15 mouse cellular contexts compared by ENCODE assay signal in genomic region chr7:45334605-45335004, GRCm38 (mm10). TPM values are rescaled to one million over a fixed set of nuclear protein-coding genes. Genes with fewer than 3 reads are reported as not detected.
DNase-seq lines count a peak whose midpoint lies in the region; ATAC-seq and TF ChIP-seq lines count a peak whose summit lies in the region.
"Had no signal": no experiment of that assay in that cellular context is flagged by ENCODE, and none has a peak within 500 bp of the region (broad histone marks: within the 10 kb centered on the region; RNA-seq: fewer than 3 reads in every experiment).

No protein-coding gene starts in this region.

- TF ChIP-seq EP300 in stomach, postnatal 0 days (optimal IDR thresholded peaks at IDR 0.05): no peak

- DNase-seq in heart, adult 18-20 months: peak; percentile 61 to 77
- no peak for DNase-seq in heart, postnatal 36 days
- no peak for DNase-seq in stomach, postnatal 0 days (ENCODE audit: low spot score)
- DNase-seq in intestine, embryonic 14.5 days (ENCODE audit: low spot score): no peak
- no peak for DNase-seq in layer of hippocampus, adult 9-10 months (ENCODE audit: low spot score)
- DNase-seq in cerebellum, postnatal 10 days: no peak
- no peak for DNase-seq in thymus, postnatal 4 days
- DNase-seq: adrenal gland, postnatal 14 days; B cell, adult 2 months; cerebellum, adult 9-10 months had no signal

- ATAC-seq in stomach, embryonic 15.5 days (ENCODE audit: insufficient read depth, low FRiP score, low read depth): no peak
- no peak for ATAC-seq in stomach, postnatal 0 days (ENCODE audit: low FRiP score, low TSS enrichment)
- no peak for ATAC-seq in intestine, embryonic 14.5 days (replicated peaks; ENCODE audit: low FRiP score, low TSS enrichment, low read depth)
- ATAC-seq: forebrain, embryonic 13.5 days had no signal

- H3K4me2 ChIP-seq in stomach, embryonic 15.5 days: peak overlapping the region; percentile 33
- H3K4me2 ChIP-seq in stomach, postnatal 0 days (replicated peaks; ENCODE audit: low read depth): no peak overlapping the region
- H3K4me2 ChIP-seq in intestine, embryonic 14.5 days (ENCODE audit: low read length): 0 out of 2 replicates have a peak overlapping the region, but pooled peaks have one; percentile 14

- no peaks in the 10 kb centered on the region for H3K9me3 ChIP-seq in stomach, embryonic 15.5 days
- H3K9me3 ChIP-seq in stomach, postnatal 0 days (ENCODE audit: control insufficient read depth, low read length): no peaks in the 10 kb centered on the region
- no peaks in the 10 kb centered on the region for H3K9me3 ChIP-seq in intestine, embryonic 14.5 days (ENCODE audit: control insufficient read depth, low read length)
- H3K9me3 ChIP-seq: forebrain, embryonic 13.5 days; hindbrain, embryonic 15.5 days had no signal

- no peaks in the 10 kb centered on the region for H3K27me3 ChIP-seq in stomach, embryonic 15.5 days (replicated peaks)
- no peaks in the 10 kb centered on the region for H3K27me3 ChIP-seq in stomach, postnatal 0 days (ENCODE audit: control insufficient read depth, insufficient read depth, low read length)
- H3K27me3 ChIP-seq in intestine, embryonic 14.5 days (replicated peaks; ENCODE audit: control insufficient read depth, insufficient read depth, low read length): no peaks in the 10 kb centered on the region

- intact Hi-C loops in heart, postnatal 36 days (cut with DNase I): no loop called here

- H3K4me3 ChIP-seq in stomach, embryonic 15.5 days (replicated peaks): no peak overlapping the region
- no peak overlapping the region for H3K4me3 ChIP-seq in stomach, postnatal 0 days (ENCODE audit: low read depth, low read length)
- H3K4me3 ChIP-seq in intestine, embryonic 14.5 days (ENCODE audit: low read depth, low read length): no peak overlapping the region

- H3K9ac ChIP-seq in stomach, embryonic 15.5 days: 0 out of 2 replicates have a peak overlapping the region, but pooled peaks have one; percentile 0
- no peak overlapping the region; the same call in 1 of the 2 replicates for H3K9ac ChIP-seq in stomach, postnatal 0 days (ENCODE audit: low read length)
- H3K9ac ChIP-seq in intestine, embryonic 14.5 days (ENCODE audit: low read length): no peak overlapping the region
- H3K9ac ChIP-seq: forebrain, embryonic 13.5 days; hindbrain, embryonic 15.5 days had no signal

- no peaks in the 10 kb centered on the region for H3K36me3 ChIP-seq in stomach, embryonic 15.5 days
- no peaks in the 10 kb centered on the region for H3K36me3 ChIP-seq in stomach, postnatal 0 days (ENCODE audit: control insufficient read depth, insufficient read depth, low read length)
- no peaks in the 10 kb centered on the region for H3K36me3 ChIP-seq in intestine, embryonic 14.5 days (ENCODE audit: control insufficient read depth, insufficient read depth, low read length)
- H3K36me3 ChIP-seq: hindbrain, embryonic 15.5 days had no signal

- H3K4me1 ChIP-seq in stomach, embryonic 15.5 days: peaks cover 43% of the 10 kb centered on the region
- H3K4me1 ChIP-seq in stomach, postnatal 0 days (replicated peaks; ENCODE audit: control insufficient read depth, insufficient read depth): peaks cover 17% of the 10 kb centered on the region
- H3K4me1 ChIP-seq in intestine, embryonic 14.5 days (replicated peaks; ENCODE audit: control insufficient read depth, insufficient read depth, low read length): peaks cover 42% of the 10 kb centered on the region

- peak overlapping the region; percentile 97 for H3K27ac ChIP-seq in stomach, embryonic 15.5 days
- H3K27ac ChIP-seq in stomach, postnatal 0 days (replicated peaks): no peak overlapping the region
- H3K27ac ChIP-seq in intestine, embryonic 14.5 days (ENCODE audit: low read depth): no peak overlapping the region
- H3K27ac ChIP-seq: forebrain, embryonic 13.5 days had no signal

- WGBS in stomach, embryonic 15.5 days: 10% methylated on average over 3 of the region's 3 CpGs
- 19% methylated on average over 3 of the region's 3 CpGs for WGBS in stomach, postnatal 0 days
- WGBS in intestine, embryonic 14.5 days: 19% methylated on average over 3 of the region's 3 CpGs

- no peak for TF ChIP-seq CTCF in stomach, postnatal 0 days (IDR thresholded peaks at IDR 0.05; ENCODE audit: low read depth)

RNA-seq across cellular contexts. Expression of gene Hrc, which starts 0.5 kb away (rescaled TPM):
- total RNA-seq in heart, adult 18-20 months (2021): 100 to 1,000 TPM; 954 to 975 TPM
- 100 to 1,000 TPM; 842 to 873 TPM for total RNA-seq in heart, postnatal 36 days (2021)
- 1.4 and 1.5 TPM in 2 replicates for polyA plus RNA-seq in stomach, embryonic 15.5 days (2015; fragmentation: Nextera tagmentation; extraction: Ambion mirVana)
- 0.80 and 0.85 TPM in 2 replicates for polyA plus RNA-seq in stomach, postnatal 0 days (2015; fragmentation: Nextera tagmentation; extraction: Ambion mirVana)
- polyA plus RNA-seq in intestine, embryonic 14.5 days (2014; fragmentation: Nextera tagmentation; extraction: Ambion mirVana): 0.58 and 0.63 TPM in 2 replicates
- total RNA-seq: monocyte, adult 5-6 weeks had no signal

RNA-seq across cellular contexts. Expression of gene Trpm4, which starts 1.0 kb away (rescaled TPM):
- 10 to 100 TPM; 20.0 to 27.9 TPM for total RNA-seq in heart, adult 18-20 months (2021)
- total RNA-seq in heart, postnatal 36 days (2021): 10 to 100 TPM; 24.6 to 27.4 TPM
- polyA plus RNA-seq in stomach, embryonic 15.5 days (2015; fragmentation: Nextera tagmentation; extraction: Ambion mirVana): 23.9 and 26.9 TPM in 2 replicates
- 22.7 and 23.7 TPM in 2 replicates for polyA plus RNA-seq in stomach, postnatal 0 days (2015; fragmentation: Nextera tagmentation; extraction: Ambion mirVana)
- 18.7 and 21.3 TPM in 2 replicates for polyA plus RNA-seq in intestine, embryonic 14.5 days (2014; fragmentation: Nextera tagmentation; extraction: Ambion mirVana)

RNA-seq across cellular contexts. Expression of gene Ppfia3, which starts 32.2 kb away (rescaled TPM):
- under 1 TPM in 1 of 2 experiments, not detected in 1; 0.33 TPM for total RNA-seq in heart, adult 18-20 months (2021)
- total RNA-seq in heart, postnatal 36 days (2021): not detected
- 4.8 and 5.6 TPM in 2 replicates for polyA plus RNA-seq in stomach, embryonic 15.5 days (2015; fragmentation: Nextera tagmentation; extraction: Ambion mirVana)
- polyA plus RNA-seq in stomach, postnatal 0 days (2015; fragmentation: Nextera tagmentation; extraction: Ambion mirVana): 6.0 and 7.1 TPM in 2 replicates
- polyA plus RNA-seq in intestine, embryonic 14.5 days (2014; fragmentation: Nextera tagmentation; extraction: Ambion mirVana): 5.5 and 5.8 TPM in 2 replicates

RNA-seq across cellular contexts. Expression of gene Lin7b, which starts 35.8 kb away (rescaled TPM):
- total RNA-seq in heart, adult 18-20 months (2021): 1 to 10 TPM; 1.7 to 2.3 TPM
- 1 to 10 TPM; 1.3 to 1.7 TPM for total RNA-seq in heart, postnatal 36 days (2021)
- polyA plus RNA-seq in stomach, embryonic 15.5 days (2015; fragmentation: Nextera tagmentation; extraction: Ambion mirVana): 3.5 and 4.0 TPM in 2 replicates
- 5.9 and 6.1 TPM in 2 replicates for polyA plus RNA-seq in stomach, postnatal 0 days (2015; fragmentation: Nextera tagmentation; extraction: Ambion mirVana)
- polyA plus RNA-seq in intestine, embryonic 14.5 days (2014; fragmentation: Nextera tagmentation; extraction: Ambion mirVana): 3.0 and 3.2 TPM in 2 replicates
- total RNA-seq: monocyte, adult 5-6 weeks had no signal
- polyA plus RNA-seq: liver, embryonic 16.5 days had no signal

RNA-seq across cellular contexts. Expression of gene Slc6a21, which starts 57.3 kb away (rescaled TPM):
- not detected for total RNA-seq in heart, adult 18-20 months (2021)
- not detected for total RNA-seq in heart, postnatal 36 days (2021)
- polyA plus RNA-seq in stomach, embryonic 15.5 days (2015; fragmentation: Nextera tagmentation; extraction: Ambion mirVana): not detected in 2 replicates
- polyA plus RNA-seq in stomach, postnatal 0 days (2015; fragmentation: Nextera tagmentation; extraction: Ambion mirVana): not detected in 2 replicates
- not detected in 2 replicates for polyA plus RNA-seq in intestine, embryonic 14.5 days (2014; fragmentation: Nextera tagmentation; extraction: Ambion mirVana)
- total RNA-seq: adrenal gland, postnatal 14 days; monocyte, adult 5-6 weeks had no signal
- polyA plus RNA-seq: forebrain, embryonic 13.5 days; hindbrain, embryonic 15.5 days; liver, embryonic 16.5 days had no signal

Comparison
In these comparisons a context has a peak if more than half of its experiments do, and no peak if none do; other contexts are left out.
1. DNase-seq: peak in heart, adult 18-20 months (2 of 2); none in heart, postnatal 36 days (0 of 2), stomach, postnatal 0 days (single experiment), intestine, embryonic 14.5 days (single experiment), layer of hippocampus, adult 9-10 months (single experiment), cerebellum, postnatal 10 days (0 of 2) and thymus, postnatal 4 days (single experiment).